Mouse (Mus musculus) right cerebral cortex, adult 2 months (tissue): ENCODE measurements around the gene Krt81.
A peak's percentile ranks its signal among the peaks of the same experiment; 100 is the strongest.

Experiments used
- DNase-seq, 2 experiments: peaks; one replicate each; pipeline ENCODE4 v3.0.0; 2021 to 2022; ENCODE audit warnings: low spot score in 2 of 2

Gene Krt81

DNA sequence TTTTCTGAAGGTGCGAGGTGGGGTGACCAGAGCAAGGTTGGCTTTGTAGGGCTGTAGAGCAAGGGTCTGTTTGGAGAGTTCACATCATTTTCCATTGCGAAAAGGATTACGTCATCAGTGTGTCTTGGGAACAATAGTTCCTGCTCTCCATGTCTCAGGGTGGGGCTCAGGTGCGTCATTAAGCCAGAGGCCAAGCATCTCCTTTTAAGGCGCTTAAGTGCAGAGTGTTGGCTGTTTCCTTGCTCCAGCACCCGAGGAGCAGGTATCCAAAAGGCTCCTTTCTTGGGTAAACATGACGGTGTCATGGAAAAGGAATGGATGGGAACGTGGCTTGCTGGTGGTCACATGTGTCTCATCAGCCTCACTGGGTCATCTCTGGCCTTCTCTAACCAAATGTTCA is 8.8 kb downstream of the Krt81 start:
- no peak for DNase-seq

DNA sequence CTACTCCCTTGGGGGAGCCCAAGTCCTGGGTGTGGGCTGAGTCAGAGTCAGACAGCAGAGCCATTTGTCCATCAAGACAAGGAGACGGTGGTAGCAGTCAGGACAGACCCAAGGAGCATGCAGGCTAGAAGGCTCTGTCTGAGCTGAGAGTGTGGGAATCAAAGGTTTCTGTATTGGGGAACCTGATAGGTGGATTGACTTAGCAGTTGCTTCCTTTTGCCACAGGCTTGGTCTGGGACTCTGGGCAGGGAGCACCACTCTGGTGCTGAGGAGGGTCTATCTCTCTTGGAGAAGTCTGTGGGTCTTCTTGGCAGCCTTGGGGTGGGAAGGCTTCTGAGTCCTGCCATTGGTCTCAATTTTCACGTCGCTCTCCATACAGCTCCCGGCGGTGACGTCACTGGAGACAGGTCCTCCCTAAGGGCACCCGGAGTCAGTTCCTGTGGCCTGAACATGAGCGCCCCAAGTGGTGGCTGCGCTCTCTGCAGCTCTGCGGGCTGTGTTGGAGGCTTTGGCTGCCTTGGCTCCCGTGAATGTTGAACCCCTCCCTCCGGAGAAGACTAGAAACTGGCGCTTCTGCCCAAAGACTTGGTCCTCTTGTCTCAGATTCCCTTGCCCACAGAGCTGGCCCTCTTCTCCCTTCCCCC is 10.3 kb downstream of the Krt81 start:
- peak; percentile 75 to 79 for DNase-seq

DNA sequence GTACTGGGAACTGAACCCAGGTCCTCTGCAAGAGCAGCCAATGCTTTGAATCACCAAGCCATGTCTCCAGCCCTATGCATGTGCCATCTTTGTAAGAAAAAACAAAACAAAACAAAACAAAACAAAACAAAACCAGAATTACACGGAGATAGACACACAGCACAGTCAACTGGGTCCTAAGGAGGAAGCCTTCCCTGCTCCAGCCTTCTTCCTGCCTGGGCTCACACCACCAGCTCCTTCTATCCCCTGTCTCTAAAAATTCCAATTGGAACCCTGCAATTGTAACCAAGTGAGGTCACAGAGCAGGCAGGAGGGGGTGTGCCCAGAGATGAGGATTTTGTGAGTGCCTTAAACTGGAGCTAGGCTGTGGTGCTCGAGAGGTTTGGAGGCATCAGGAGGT is 16.1 kb downstream of the Krt81 start, which contains the start of gene Krt88:
TSS of gene Krt88 (plus strand) at position 301 of the 400 bp plus-strand sequence.
- DNase-seq = no peak

DNA sequence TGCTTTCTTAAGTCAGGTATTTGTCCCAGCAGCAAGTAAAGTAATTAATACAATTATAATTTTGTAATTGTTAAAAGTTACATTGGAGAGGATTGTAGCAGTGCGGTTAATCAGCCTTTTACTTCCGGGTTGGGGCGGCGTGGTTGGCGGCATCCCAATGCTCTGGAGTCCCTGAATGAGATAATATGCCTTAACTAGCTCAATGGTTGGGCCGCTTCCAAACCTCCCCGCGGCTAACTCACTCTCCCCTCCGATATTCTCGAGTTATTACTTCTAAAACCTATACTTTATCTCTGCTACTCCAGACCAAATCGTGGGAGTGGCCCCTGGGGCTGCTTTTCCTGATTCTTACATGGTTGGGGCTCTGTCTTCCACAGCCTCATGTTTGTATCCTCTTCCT is 17.0 kb downstream of the Krt81 start:
- no peak for DNase-seq

DNA sequence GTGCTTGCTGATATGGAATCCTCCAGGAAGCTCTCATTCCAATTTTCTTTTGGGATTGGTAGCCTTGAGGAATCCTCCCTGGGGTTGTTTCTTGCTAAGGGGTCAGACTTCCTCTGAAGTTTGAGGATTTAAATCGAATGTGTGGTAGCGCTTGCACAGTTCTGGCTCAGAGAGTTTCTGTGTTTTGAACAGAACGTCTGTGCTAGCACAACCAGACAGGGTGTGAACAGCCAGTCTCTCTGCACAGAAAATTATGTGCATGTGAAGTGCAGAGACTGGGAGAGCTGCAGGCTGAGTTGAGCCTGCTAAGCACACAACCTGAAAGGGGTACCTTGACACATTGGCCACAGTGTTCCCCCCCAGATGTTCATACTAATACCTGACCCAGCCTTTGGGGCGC is 22.7 kb downstream of the Krt81 start:
- DNase-seq = peak in 1 of 2 experiments; percentile 11

DNA sequence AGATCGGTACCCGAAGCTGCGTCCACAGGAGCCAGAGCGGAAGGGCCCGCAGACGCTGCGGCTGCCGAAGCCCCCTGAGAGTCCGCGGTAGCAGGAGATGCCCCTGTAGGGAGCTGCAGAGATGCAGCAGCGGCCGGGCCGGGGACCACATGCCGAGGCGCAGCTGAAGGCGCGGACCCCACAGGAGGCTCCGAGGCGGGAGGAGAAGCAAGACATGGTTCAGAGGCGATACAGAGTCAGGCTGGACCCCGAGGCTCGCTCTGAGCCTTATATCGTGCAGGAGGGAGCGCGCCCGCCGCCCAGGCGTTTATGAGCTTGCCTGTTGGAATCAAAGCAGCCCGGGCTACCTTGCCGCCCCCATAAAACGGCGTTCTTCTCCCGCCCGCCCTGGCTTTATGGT is 25.0 kb downstream of the Krt81 start, which contains the start of gene Krt87:
TSS of gene Krt87 (minus strand) at position 250 of the 400 bp plus-strand sequence.
- no peak for DNase-seq

DNA sequence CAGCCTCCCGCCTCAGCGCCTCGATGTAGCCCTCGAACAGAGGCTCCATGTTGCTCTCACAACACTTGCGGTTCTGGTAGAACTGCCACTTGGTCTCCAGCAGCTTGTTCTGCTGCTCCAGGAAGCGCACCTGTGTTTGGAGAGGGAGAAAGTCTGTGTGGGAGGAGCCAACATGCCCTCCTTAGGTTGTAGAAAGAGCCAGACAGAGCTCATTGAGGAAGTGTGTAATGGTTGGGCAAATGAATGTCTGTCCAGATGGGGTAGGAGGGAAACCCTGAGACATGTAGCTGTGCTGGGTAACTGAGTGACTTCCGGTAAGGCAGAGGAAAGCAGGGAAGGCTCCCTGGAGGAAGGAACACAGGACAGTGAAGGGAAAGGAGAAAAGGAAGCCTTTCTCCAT is 26.9 kb downstream of the Krt81 start:
- no peak for DNase-seq

DNA sequence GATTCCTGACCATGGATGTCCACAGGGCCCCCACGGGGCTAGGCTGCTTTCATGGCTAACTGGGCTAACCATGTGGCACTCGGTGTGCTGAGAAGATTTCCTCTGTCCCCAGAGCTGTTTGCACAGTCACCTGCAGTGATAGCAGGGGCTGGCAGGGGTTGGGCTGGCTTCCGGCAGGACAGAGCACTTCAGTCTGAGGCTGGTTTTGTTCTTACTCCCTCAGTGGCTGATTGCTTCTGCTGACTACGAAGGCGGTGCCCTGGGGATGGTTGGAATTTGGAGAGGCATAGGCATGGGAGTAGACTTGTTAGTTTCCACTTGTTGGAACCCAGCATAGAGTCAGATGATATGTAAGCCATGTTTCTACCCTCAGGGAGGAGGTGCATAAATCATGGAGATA is 38.6 kb downstream of the Krt81 start:
- no peak for DNase-seq

DNA sequence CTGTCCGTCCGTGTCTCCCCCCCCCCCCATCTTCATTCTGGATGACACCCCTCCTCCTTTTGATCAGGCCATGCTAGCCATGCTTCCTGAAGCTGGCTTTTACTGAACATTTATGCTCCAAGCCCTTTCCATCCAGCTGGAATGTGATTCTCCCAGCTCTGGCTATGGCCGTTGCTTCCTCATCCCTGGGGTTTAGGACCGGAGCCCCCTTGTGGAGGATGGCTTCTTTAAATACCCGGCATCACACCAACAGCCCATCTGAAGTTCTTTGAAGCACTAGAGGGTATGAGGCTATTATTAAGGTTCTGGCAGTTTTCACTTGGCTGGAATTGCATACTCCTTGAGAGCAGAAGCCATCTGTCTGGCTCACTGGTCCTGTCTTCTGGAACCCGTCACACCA is 42.6 kb downstream of the Krt81 start:
- DNase-seq = no peak

DNA sequence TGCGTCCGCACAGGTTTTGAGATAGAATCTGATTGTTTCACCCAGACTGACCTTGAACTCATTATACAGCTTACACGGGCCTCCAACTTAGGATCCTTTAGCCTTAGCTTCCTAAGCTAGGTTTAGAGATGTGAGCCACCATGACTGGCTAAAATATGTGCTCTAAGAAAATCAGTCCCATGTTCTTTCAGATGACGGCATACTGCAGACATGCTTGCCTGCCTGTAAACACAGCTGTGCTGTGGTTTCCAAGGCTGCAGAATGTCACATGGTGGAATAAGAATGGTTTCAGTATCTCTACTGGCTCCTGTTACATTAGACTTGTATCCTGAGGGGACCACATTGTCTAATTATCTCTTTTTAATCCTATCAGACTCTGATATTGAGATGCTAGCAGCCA is 44.6 kb downstream of the Krt81 start:
- no peak for DNase-seq

DNA sequence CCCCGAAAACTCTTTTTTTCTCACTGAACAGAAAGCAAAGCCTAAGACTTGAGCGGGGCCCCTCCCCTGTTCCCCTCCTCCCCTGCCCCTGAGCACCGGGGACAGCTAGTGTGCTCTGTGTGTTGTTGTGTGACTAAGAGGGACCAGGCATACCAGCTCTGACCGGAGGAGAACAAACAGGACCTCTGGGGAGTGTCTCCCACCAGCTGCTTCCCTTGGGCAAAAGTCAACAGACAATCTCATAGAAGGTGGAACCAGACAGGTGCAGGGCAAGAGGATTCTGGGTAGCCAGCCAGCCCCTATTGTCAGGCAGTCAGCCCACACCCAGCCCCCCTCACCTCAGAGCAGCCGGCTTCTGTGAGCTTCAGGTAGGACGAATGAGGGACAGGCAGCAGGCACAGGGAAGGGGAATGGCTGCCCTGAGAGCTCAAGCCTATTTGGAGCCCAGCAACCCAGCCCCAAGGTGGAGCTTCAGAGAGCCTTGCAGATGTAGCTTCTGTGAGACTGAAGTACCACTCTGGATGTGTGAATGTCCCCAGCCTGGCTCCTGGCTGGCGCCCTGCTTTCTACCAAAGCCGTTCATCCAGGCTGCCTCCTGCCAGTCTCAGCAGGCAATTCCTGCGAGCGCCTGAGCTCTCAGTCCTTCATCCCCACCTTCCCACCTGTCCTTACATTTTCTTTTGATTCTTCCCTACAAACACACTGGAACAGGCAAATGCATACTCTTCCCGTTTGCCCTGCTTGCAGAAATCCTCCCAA is 48.6 kb downstream of the Krt81 start:
- DNase-seq = no peak

DNA sequence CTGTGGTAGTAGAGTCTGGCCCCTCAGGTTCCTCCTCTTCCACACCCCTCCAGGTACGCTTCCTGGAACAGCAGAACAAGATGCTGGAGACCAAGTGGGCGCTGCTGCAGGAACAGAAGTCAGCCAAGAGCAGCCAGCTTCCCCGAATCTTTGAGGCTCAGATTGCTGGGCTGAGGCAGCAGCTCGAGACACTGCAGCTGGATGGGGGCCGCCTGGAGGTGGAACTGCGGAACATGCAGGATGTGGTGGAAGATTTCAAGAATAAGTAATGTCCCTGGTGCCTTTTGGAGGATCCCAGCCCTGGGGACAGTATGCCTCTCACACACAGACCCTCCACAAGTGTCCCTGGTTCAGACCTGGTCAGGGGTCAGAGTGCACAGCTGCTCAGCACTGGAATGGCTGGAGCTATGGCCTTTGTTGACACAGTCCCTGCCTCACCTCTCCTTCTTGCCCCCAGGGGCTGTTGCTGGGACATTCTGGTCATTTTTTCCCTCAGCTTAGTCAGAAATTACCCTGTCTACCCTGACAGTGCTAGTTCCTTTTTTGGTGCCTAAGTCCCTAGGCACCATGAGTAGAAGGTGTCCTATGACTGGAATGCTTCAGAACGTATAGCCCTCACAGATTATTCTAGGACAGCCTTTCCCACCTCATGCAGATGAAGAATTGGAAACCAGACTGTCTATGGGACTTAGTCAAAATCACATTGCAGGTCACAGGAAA is 49.5 kb downstream of the Krt81 start:
- no peak for DNase-seq

DNA sequence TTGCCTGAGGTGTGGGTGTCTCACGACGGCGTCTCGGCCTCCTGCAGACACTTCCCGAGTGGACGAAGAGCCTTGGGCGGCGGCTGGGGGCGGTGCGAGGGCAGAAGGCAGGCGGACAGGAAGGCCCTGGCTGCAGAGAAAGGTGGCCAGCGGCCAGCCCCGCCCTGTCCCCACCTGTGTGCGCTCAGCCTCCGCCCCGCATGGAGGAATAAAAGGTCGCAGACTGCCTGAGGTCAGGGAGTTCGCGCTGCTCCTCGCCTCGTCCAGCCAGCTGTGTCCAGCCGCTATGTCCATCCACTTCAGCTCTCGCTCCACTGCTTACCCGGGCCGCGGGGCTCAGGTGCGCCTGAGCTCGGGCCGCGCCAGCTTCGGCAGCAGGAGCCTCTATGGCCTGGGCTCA is 51.4 kb downstream of the Krt81 start:
- DNase-seq = no peak

DNA sequence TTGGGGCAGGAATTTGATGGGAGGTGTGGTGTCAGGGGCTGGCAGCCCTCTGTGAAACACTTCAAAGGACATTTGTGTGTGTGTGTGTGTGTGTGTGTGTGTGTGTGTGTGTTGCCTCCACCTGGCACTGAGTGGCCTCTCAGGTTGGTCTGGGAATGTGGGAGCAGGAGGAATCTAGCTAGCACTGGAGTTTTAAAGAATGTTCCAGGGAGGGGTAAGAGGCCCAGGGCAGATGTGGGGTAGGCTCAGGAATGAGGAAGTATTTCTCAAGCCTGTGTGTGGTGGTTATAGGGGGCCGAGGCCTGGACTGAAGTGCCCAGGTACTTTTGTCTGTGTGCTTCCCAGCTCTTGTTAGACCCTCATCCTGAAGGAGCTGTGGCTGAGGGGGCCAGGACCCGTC is 52.8 kb downstream of the Krt81 start, which contains the start of gene Krt7:
TSS of gene Krt7 (plus strand) at position 269 of the 400 bp plus-strand sequence.
- DNase-seq = no peak
